Mouse (Mus musculus) ES-E14 (cell line): ENCODE measurements around the gene Hspa2.

ENCODE experiments used
- CHD2 ChIP-seq: IDR thresholded peaks from 2 replicates; pipeline ENCODE4 v1.6.1; 2014; ENCODE audit warnings: mild to moderate bottlenecking, low read depth, low read length, inconsistent platforms
- HCFC1 ChIP-seq: IDR thresholded peaks from 2 replicates; pipeline ENCODE4 v1.6.1; 2012; ENCODE audit warnings: low read length, inconsistent platforms, borderline replicate concordance; ENCODE audit not compliant: insufficient read depth
- MAFK ChIP-seq: IDR thresholded peaks from 2 replicates; pipeline ENCODE4 v1.6.1; 2014; ENCODE audit warnings: mild to moderate bottlenecking, low read depth, low read length, inconsistent platforms; ENCODE audit not compliant: insufficient read depth
- ZC3H11A ChIP-seq: IDR thresholded peaks from 2 replicates; pipeline ENCODE4 v1.6.1; 2012; ENCODE audit warnings: low read depth, mild to moderate bottlenecking, inconsistent platforms, low read length, borderline replicate concordance
- ZNF384 ChIP-seq: IDR thresholded peaks from 2 replicates; pipeline ENCODE4 v1.6.1; 2012; ENCODE audit warnings: low read depth, low read length, inconsistent platforms

- TF ChIP-seq ZNF384 (no peak), ZC3H11A (no peak), HCFC1 (no peak), CHD2 (no peak), MAFK (no peak)
Observed at GRCm38 (mm10) chr12:76452203-76452602, 48.2 kb downstream of the Hspa2 start.
